Mouse (Mus musculus): ENCODE measurements around the gene Tas1r1. TPM values are rescaled to one million over a fixed set of nuclear protein-coding genes. Genes with fewer than 3 reads are reported as not detected.

Gene Tas1r1
- polyA plus RNA-seq (2021; fragmentation: Nextera tagmentation), result 0.14 TPM in 1 of 2 replicates, not detected in the other
- long read RNA-seq, experiment 1, result 0 reads
- long read RNA-seq, experiment 2, result 0 reads

DNA sequence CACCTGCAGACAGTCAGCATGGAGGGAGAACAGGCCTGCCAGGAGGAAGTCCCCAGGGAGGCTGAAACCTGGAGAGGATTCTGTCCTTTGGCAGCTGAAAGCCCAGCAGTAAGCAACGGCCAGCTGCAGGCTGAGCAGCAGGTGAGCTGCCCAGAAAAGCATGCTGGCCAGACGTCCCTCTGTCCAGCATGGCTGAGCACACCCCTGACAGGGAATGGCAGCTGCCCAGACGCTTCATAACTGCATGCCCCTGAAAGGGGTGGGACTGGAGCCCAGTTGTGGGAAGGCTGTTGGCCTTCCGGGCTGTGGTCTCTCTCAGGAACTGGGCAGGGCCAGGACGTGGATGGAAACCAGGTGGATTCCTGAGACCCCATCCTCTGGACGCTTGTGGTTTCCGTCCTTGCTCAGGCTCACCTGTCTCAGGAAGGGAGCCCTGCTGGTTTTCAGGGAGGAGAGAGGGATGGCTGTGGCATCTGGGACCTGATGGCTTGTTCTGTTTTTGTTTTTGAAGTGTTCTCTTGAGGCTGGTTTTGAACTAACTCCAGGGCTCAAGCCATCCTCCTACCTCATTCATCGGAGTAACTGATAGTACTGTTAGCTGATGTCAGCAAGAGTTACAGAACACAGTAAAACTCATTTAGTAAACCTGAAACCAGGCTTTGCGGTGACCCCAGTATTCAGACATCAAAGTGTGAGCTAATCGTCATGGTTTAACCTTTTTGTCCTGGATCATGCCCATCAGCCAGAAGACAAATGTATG is at the start of gene Tas1r1:
Gene Tas1r1, minus strand, starts transcription at position 344 of the 760 bp plus-strand sequence.

DNA sequence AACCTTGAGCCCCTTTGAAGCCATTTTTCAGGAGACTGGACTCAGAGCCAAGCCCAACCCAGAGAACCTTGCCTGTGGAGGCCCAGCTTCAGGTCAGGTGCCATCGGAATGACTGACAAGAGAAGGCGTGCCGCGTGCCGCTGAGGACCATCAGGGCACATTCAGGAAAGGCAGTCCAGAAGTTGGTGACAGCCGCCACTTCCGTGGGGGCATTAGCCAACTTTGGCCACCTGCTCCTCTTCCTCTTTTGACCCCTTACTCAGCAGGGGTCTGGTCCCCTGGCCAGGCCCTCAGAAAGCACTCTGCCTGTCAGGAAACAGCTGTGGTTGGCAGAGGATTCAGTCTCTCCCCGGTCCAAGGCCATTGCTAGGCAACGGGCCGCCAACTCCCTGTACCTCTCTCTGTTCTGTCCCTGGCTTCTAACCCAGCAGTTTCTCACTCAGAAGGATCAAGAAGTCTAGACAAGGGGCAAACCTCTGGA is 33.8 kb upstream of the Tas1r1 start, which contains the start of gene Plekhg5:
Gene Plekhg5, plus strand, starts transcription at position 378 of the 481 bp plus-strand sequence.

DNA sequence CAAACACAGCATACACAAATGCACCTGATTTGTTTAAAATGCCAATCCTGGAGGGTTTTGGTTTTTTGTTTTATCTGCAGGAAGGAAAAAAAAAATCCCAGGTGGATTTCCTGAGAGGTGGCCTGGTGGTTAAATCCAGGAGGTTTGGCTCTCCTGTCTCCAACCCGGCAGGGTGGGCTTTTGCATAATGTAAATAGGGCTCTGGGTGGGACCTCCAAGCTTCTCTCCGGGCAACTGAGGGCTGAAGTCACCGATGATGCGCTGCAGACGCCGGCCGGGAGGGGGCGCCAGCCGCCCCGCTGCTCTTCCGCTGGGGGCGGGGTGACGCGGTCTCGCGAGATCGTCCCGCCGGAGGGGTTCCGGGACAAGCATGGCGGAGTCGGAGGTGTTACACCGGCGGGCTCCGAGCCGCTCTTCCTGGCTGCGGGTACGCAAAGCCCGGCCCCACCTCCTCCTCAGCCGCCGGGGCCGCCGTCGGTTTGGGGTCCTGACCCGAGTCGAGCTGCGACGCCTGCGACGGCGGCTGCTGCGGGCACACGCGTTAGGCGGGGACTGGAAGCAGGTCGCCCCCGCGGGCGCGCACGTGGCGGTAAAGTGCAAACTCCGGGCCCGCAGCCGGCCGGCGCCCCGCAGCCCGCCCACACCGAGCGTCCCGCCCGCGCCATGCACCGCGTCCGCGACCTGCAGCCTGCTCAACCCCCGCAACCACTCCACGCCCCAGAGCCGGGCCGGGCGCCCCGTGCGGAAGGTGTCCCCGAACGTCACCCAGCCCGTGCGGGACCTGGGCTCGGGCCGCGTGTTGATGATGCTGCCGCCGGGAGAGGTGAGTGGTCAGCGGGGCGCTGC is 840 bp upstream of the Tas1r1 start, which contains the start of gene Nol9:
Gene Nol9, plus strand, starts transcription at position 337 of the 846 bp plus-strand sequence.

DNA sequence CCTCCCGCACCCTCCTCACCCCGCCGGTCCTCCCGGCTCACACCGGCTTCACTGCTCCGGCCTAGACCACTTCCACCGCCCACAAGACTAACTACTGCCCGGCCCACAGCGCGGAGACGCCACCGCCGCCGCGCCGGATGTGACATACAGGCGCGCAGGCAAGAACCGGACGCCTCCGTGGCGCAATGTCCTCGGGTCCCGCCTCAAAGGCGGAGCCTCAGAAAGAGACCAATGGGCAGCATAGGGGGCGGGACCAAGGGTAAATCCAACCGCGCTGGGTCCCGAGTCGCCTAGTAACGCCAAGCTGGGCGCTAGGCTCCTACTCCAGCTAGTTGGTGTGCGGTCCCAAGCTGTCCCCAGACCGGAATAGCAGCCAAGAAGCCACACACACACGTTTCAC is 10.8 kb downstream of the Tas1r1 start, which contains the start of gene Zbtb48:
Gene Zbtb48, minus strand, starts transcription at position 148 of the 400 bp plus-strand sequence.

DNA sequence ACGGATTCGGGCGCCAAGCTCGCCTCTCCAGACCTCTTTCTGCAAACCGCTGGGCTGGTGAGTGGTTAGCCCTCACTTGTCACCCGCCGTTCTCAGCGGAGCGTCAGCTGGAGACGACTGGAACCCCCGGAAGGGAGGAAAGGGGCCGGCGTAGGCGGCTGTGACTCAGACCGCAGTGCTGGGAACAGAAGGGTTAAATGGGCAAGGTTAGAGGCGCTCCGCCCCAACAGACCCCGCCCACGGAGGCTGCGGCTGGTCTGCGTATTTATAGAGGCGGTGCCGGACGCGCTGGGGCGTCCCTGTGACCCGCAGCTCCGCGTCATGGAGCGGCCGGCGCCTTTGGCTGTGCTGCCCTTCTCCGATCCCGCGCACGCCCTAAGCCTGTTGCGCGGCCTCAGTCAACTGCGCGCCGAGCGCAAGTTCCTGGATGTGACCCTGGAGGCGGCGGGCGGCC is 29.7 kb downstream of the Tas1r1 start, which contains the start of gene Klhl21:
Gene Klhl21, plus strand, starts transcription at position 182 of the 454 bp plus-strand sequence.

DNA sequence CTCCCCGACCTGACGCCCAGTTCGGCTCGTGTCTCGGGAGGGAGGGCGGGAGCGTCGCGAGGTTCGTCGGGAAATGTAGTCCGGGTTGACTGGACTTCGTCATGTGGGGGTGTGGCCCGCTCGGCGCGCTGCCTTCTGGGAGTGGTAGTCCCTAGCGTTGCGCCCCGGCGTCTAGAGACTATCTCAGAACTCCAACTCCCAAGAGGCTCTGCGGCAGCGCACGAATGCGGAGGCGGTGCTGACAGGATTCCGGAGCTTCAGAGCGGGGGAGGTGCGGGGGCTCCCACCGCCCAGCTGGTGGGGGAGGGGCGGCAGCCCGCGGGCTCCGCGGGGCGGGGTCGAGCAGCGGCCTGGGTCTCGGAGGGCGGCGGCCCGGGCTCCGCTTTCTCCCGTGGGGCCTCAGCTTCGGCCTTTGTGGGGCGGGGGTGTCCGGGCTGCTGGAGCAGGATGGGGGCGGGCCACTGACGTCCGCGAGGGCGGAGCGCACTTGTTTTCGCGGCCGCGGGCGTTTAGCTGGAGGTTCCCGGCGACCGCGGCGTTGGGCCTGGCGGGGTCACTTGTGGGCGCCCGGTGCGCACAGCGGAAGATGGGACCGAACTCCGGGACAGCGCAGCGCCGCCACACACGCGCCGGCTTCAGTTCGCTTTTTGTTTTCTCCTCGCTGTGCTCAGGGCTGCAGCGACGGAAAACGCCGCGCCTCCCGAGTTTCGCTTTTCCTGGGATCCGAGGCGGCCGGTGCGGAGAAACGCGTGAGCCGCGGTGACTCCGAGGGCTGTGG is 42.0 kb downstream of the Tas1r1 start, which contains the start of gene Phf13:
Gene Phf13, minus strand, starts transcription at position 86 of the 778 bp plus-strand sequence.

DNA sequence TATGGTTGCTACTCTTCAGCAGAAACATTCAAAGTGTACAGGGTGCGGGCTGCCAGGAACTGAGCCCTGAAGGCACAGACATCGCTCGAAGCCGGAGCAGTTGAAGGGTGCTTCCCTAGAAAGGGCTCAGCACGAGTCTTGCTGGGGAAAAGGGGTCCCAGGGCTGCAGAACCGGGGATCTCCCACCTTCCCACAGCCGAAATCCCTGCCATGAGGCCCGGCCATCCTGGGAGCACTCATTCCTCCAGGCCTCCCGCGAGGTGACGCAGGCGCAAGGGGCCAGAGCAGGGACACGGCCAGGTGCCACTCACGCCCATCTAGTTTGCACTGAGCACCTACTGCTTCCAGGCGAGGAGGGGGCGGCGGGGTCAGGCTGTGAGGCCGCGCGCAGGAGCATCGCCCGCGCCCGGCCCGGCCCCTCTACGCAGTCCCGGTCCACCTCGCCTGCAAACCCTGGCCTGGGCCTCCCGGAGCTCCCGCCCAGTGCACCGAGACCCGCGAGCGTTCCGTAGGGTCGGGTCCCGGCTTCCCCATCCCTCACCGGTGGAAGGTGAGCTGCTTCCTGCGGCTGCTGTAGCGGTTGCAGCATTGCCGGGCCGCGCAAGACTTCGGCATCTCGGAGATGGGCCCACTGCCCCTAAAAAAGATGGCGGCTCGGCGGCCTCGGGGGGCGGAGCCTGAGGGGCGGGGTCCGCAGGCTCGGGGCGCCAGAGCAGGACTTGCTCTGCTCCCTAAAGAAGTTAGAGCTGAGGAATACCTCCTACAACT is 49.8 kb downstream of the Tas1r1 start, which contains the start of gene Thap3:
Gene Thap3, minus strand, starts transcription at position 656 of the 768 bp plus-strand sequence.

Other genes with a start within 250 kb of the Tas1r1 start
- 135 and 152 TPM in 2 replicates for gene Camta1, start 176.7 kb downstream of the Tas1r1 start, polyA plus RNA-seq (2021; fragmentation: Nextera tagmentation)
- 37.8 and 40.3 TPM in 2 replicates for gene Dnajc11, start 104.9 kb downstream of the Tas1r1 start, polyA plus RNA-seq (2021; fragmentation: Nextera tagmentation)
- 23.8 and 23.9 TPM in 2 replicates for gene Thap3, start 49.6 kb downstream of the Tas1r1 start, polyA plus RNA-seq (2021; fragmentation: Nextera tagmentation)
- gene Phf13, start 42.3 kb downstream of the Tas1r1 start, polyA plus RNA-seq (2021; fragmentation: Nextera tagmentation), result 6.2 and 6.8 TPM in 2 replicates
- 7.6 and 9.5 TPM in 2 replicates for gene Klhl21, start 29.8 kb downstream of the Tas1r1 start, polyA plus RNA-seq (2021; fragmentation: Nextera tagmentation)
- 5.4 and 8.7 TPM in 2 replicates for gene Zbtb48, start 10.9 kb downstream of the Tas1r1 start, polyA plus RNA-seq (2021; fragmentation: Nextera tagmentation)
- gene Nol9, start 753 bp upstream of the Tas1r1 start, polyA plus RNA-seq (2021; fragmentation: Nextera tagmentation), result 8.0 and 10.4 TPM in 2 replicates
- 16.8 and 20.8 TPM in 2 replicates for gene Plekhg5, start 33.9 kb upstream of the Tas1r1 start, polyA plus RNA-seq (2021; fragmentation: Nextera tagmentation)
- 0.19 and 0.25 TPM in 2 replicates for gene Tnfrsf25, start 77.4 kb upstream of the Tas1r1 start, polyA plus RNA-seq (2021; fragmentation: Nextera tagmentation)
- 0.92 and 1.9 TPM in 2 replicates for gene Espn, start 113.8 kb upstream of the Tas1r1 start, polyA plus RNA-seq (2021; fragmentation: Nextera tagmentation)
- 0.14 TPM in 1 of 2 replicates, not detected in the other for gene Hes2, start 120.3 kb upstream of the Tas1r1 start, polyA plus RNA-seq (2021; fragmentation: Nextera tagmentation)
- gene Acot7, start 139.6 kb upstream of the Tas1r1 start, polyA plus RNA-seq (2021; fragmentation: Nextera tagmentation), result 373 and 425 TPM in 2 replicates
- 1.4 and 2.0 TPM in 2 replicates for gene Gpr153, start 235.7 kb upstream of the Tas1r1 start, polyA plus RNA-seq (2021; fragmentation: Nextera tagmentation)